In genomic region chr11:79217133-79217532, GRCm38 (mm10) we compare ENCODE assay signal across 29 mouse cellular contexts. TPM values are rescaled to one million over a fixed set of nuclear protein-coding genes. Genes with fewer than 3 reads are reported as not detected.
DNase-seq lines count a peak whose midpoint lies in the region; ATAC-seq and TF ChIP-seq lines count a peak whose summit lies in the region.
"Had no signal": no experiment of that assay in that cellular context is flagged by ENCODE, and none has a peak within 500 bp of the region (broad histone marks: within the 10 kb centered on the region; RNA-seq: fewer than 3 reads in every experiment).

No protein-coding gene starts in this region.

- TF ChIP-seq CTCF in intestine, postnatal 0 days (IDR thresholded peaks at IDR 0.05; ENCODE audit: low read depth): no peak
- TF ChIP-seq CTCF in stomach, postnatal 0 days (IDR thresholded peaks at IDR 0.05; ENCODE audit: low read depth): no peak

- no peak overlapping the region for H3K4me2 ChIP-seq in heart, embryonic 11.5 days
- H3K4me2 ChIP-seq in intestine, embryonic 15.5 days (replicated peaks): no peak overlapping the region
- no peak overlapping the region for H3K4me2 ChIP-seq in intestine, postnatal 0 days (replicated peaks; ENCODE audit: low read depth)
- no peak overlapping the region for H3K4me2 ChIP-seq in stomach, postnatal 0 days (replicated peaks; ENCODE audit: low read depth)
- no peak overlapping the region for H3K4me2 ChIP-seq in forebrain, embryonic 11.5 days (ENCODE audit: low read depth, low read length, severe bottlenecking)
- H3K4me2 ChIP-seq: embryonic facial prominence, embryonic 13.5 days; embryonic facial prominence, embryonic 15.5 days; forebrain, embryonic 12.5 days had no signal

- peaks cover 4% of the 10 kb centered on the region; the same call in 1 of the 2 replicates for H3K4me1 ChIP-seq in heart, embryonic 11.5 days (ENCODE audit: control insufficient read depth, insufficient read depth, low read length)
- 0 out of 2 replicates have a peak, but pooled peaks cover 11% of the 10 kb centered on the region for H3K4me1 ChIP-seq in intestine, embryonic 15.5 days (replicated peaks)
- no peaks in the 10 kb centered on the region for H3K4me1 ChIP-seq in intestine, postnatal 0 days (replicated peaks; ENCODE audit: control insufficient read depth, insufficient read depth, low read length)
- H3K4me1 ChIP-seq in stomach, postnatal 0 days (replicated peaks; ENCODE audit: control insufficient read depth, insufficient read depth): no peaks in the 10 kb centered on the region
- H3K4me1 ChIP-seq in forebrain, embryonic 11.5 days (replicated peaks; ENCODE audit: control insufficient read depth, insufficient read depth, low read length): no peaks in the 10 kb centered on the region
- H3K4me1 ChIP-seq in midbrain, embryonic 10.5 days: peaks cover 6% of the 10 kb centered on the region
- H3K4me1 ChIP-seq: forebrain, embryonic 12.5 days had no signal

- H3K4me3 ChIP-seq in heart, embryonic 11.5 days (ENCODE audit: low read depth, low read length): no peak overlapping the region
- no peak overlapping the region for H3K4me3 ChIP-seq in intestine, embryonic 15.5 days (replicated peaks)
- H3K4me3 ChIP-seq in intestine, postnatal 0 days (ENCODE audit: low read depth, low read length): no peak overlapping the region
- no peak overlapping the region for H3K4me3 ChIP-seq in stomach, postnatal 0 days (ENCODE audit: low read depth, low read length)
- H3K4me3 ChIP-seq in forebrain, embryonic 11.5 days (ENCODE audit: low read depth, low read length): no peak overlapping the region
- H3K4me3 ChIP-seq in midbrain, embryonic 10.5 days: no peak overlapping the region
- H3K4me3 ChIP-seq: embryonic facial prominence, embryonic 13.5 days; embryonic facial prominence, embryonic 15.5 days; erythroblast, embryonic 14.5 days; forebrain, embryonic 12.5 days had no signal

- no peak for TF ChIP-seq EP300 in stomach, postnatal 0 days (optimal IDR thresholded peaks at IDR 0.05)

- H3K36me3 ChIP-seq in heart, embryonic 11.5 days (ENCODE audit: control insufficient read depth, insufficient read depth, low read length): no peaks in the 10 kb centered on the region
- no peaks in the 10 kb centered on the region for H3K36me3 ChIP-seq in intestine, embryonic 15.5 days
- H3K36me3 ChIP-seq in intestine, postnatal 0 days (ENCODE audit: control insufficient read depth, insufficient read depth): no peaks in the 10 kb centered on the region
- no peaks in the 10 kb centered on the region for H3K36me3 ChIP-seq in stomach, postnatal 0 days (ENCODE audit: control insufficient read depth, insufficient read depth, low read length)
- no peaks in the 10 kb centered on the region for H3K36me3 ChIP-seq in forebrain, embryonic 11.5 days (ENCODE audit: control insufficient read depth, insufficient read depth, low read length)
- H3K36me3 ChIP-seq in midbrain, embryonic 10.5 days: no peaks in the 10 kb centered on the region
- H3K36me3 ChIP-seq: embryonic facial prominence, embryonic 13.5 days; embryonic facial prominence, embryonic 15.5 days; forebrain, embryonic 12.5 days; G1E had no signal

- no peaks in the 10 kb centered on the region for H3K9me3 ChIP-seq in heart, embryonic 11.5 days (replicated peaks; ENCODE audit: control insufficient read depth, low read length)
- no peaks in the 10 kb centered on the region for H3K9me3 ChIP-seq in intestine, embryonic 15.5 days
- H3K9me3 ChIP-seq in intestine, postnatal 0 days (ENCODE audit: control insufficient read depth): no peaks in the 10 kb centered on the region
- no peaks in the 10 kb centered on the region for H3K9me3 ChIP-seq in stomach, postnatal 0 days (ENCODE audit: control insufficient read depth, low read length)
- H3K9me3 ChIP-seq in forebrain, embryonic 11.5 days (ENCODE audit: control insufficient read depth, low read length): no peaks in the 10 kb centered on the region
- no peaks in the 10 kb centered on the region for H3K9me3 ChIP-seq in midbrain, embryonic 10.5 days (replicated peaks)
- H3K9me3 ChIP-seq: embryonic facial prominence, embryonic 13.5 days; embryonic facial prominence, embryonic 15.5 days; forebrain, embryonic 12.5 days had no signal

- no peaks in the 10 kb centered on the region for H3K27me3 ChIP-seq in heart, embryonic 11.5 days (ENCODE audit: control insufficient read depth, insufficient read depth, low read length)
- no peaks in the 10 kb centered on the region for H3K27me3 ChIP-seq in intestine, embryonic 15.5 days (replicated peaks)
- no peaks in the 10 kb centered on the region for H3K27me3 ChIP-seq in intestine, postnatal 0 days (replicated peaks; ENCODE audit: control insufficient read depth, insufficient read depth, low read length)
- no peaks in the 10 kb centered on the region for H3K27me3 ChIP-seq in stomach, postnatal 0 days (ENCODE audit: control insufficient read depth, insufficient read depth, low read length)
- H3K27me3 ChIP-seq in forebrain, embryonic 11.5 days (ENCODE audit: control insufficient read depth, insufficient read depth, low read length): no peaks in the 10 kb centered on the region
- no peaks in the 10 kb centered on the region for H3K27me3 ChIP-seq in midbrain, embryonic 10.5 days (ENCODE audit: low read depth, poor library complexity, severe bottlenecking)
- H3K27me3 ChIP-seq: CH12.LX; embryonic facial prominence, embryonic 13.5 days; embryonic facial prominence, embryonic 15.5 days; forebrain, embryonic 12.5 days; Patski had no signal

- 77% methylated on average over 6 of the region's 6 CpGs for WGBS in heart, embryonic 11.5 days (ENCODE audit: insufficient replicate concordance)
- WGBS in intestine, embryonic 15.5 days: 55% methylated on average over 6 of the region's 6 CpGs
- WGBS in intestine, postnatal 0 days: 37% methylated on average over 6 of the region's 6 CpGs
- 47% methylated on average over 6 of the region's 6 CpGs for WGBS in stomach, postnatal 0 days
- WGBS in forebrain, embryonic 11.5 days: 78% methylated on average over 6 of the region's 6 CpGs
- WGBS in midbrain, embryonic 10.5 days: 85% methylated on average over 6 of the region's 6 CpGs

- no peak for ATAC-seq in heart, embryonic 11.5 days (replicated peaks; ENCODE audit: insufficient number of reproducible peaks, low FRiP score, low TSS enrichment)
- peak; percentile 76 for ATAC-seq in intestine, embryonic 15.5 days
- ATAC-seq in intestine, postnatal 0 days: peak; percentile 70
- no peak for ATAC-seq in stomach, postnatal 0 days (ENCODE audit: low FRiP score, low TSS enrichment)
- ATAC-seq in forebrain, embryonic 11.5 days (replicated peaks; ENCODE audit: low FRiP score): no peak
- ATAC-seq: activated CD4-positive, CD25-positive, alpha-beta regulatory T cell, adult 4 months; CD4-positive, CD25-positive, alpha-beta regulatory T cell, adult 4 months; forebrain, embryonic 14.5 days; forebrain, embryonic 16.5 days; Patski had no signal

- DNase-seq in heart, adult 8-10 months (ENCODE audit: low spot score): no peak
- peak; percentile 28 for DNase-seq in stomach, postnatal 0 days (ENCODE audit: low spot score)
- no peak for DNase-seq in left cerebral cortex, adult 9 months (ENCODE audit: low spot score in 2 of 2)
- no peak for DNase-seq in forebrain, embryonic 11.5 days (ENCODE audit: low spot score)
- no peak for DNase-seq in midbrain, embryonic 10.5 days (ENCODE audit: low spot score)
- DNase-seq: adrenal gland, adult 8-10 months; adrenal gland, postnatal 14 days; adrenal gland, postnatal 36 days; B cell, adult 2 months; cerebellum, adult 11-12 months; cerebellum, adult 2 months; cerebellum, adult 9-11 months; cerebellum, postnatal 14 days; cerebellum, postnatal 36 days; embryo, embryonic 11 days had no signal

- H3K27ac ChIP-seq in heart, embryonic 11.5 days (ENCODE audit: low read depth, low read length): 0 out of 2 replicates have a peak overlapping the region, but pooled peaks have one; percentile 0
- H3K27ac ChIP-seq in intestine, embryonic 15.5 days: peak overlapping the region; percentile 70
- H3K27ac ChIP-seq in intestine, postnatal 0 days (ENCODE audit: low read depth, low read length): peak overlapping the region; percentile 70
- H3K27ac ChIP-seq in stomach, postnatal 0 days (replicated peaks): no peak overlapping the region
- no peak overlapping the region for H3K27ac ChIP-seq in forebrain, embryonic 11.5 days (ENCODE audit: low read depth, low read length)
- no peak overlapping the region for H3K27ac ChIP-seq in midbrain, embryonic 10.5 days (replicated peaks)
- H3K27ac ChIP-seq: embryonic facial prominence, embryonic 13.5 days; embryonic facial prominence, embryonic 15.5 days; forebrain, embryonic 12.5 days had no signal

- H3K9ac ChIP-seq in heart, embryonic 11.5 days (ENCODE audit: low read depth, low read length): no peak overlapping the region
- H3K9ac ChIP-seq in intestine, embryonic 15.5 days: no peak overlapping the region
- no peak overlapping the region for H3K9ac ChIP-seq in intestine, postnatal 0 days (ENCODE audit: low read depth, low read length)
- no peak overlapping the region for H3K9ac ChIP-seq in stomach, postnatal 0 days (ENCODE audit: low read length)
- H3K9ac ChIP-seq in forebrain, embryonic 11.5 days (ENCODE audit: low read length): no peak overlapping the region
- H3K9ac ChIP-seq: embryonic facial prominence, embryonic 13.5 days; embryonic facial prominence, embryonic 15.5 days; forebrain, embryonic 12.5 days had no signal

RNA-seq across cellular contexts. Expression of gene Wsb1, which starts 37.3 kb away (rescaled TPM):
- 196 and 230 TPM in 2 replicates for polyA plus RNA-seq in heart, embryonic 11.5 days (2014; fragmentation: Nextera tagmentation; extraction: Ambion mirVana)
- 10 to 100 TPM in 3 of 4 experiments, 1 to 10 TPM in 1; 9.5 to 13.5 (median 12.3) TPM for total RNA-seq in heart, adult 8-10 months (2022)
- polyA plus RNA-seq in intestine, embryonic 15.5 days (2015; fragmentation: Nextera tagmentation; extraction: Ambion mirVana): 166 and 207 TPM in 2 replicates
- polyA plus RNA-seq in intestine, postnatal 0 days (2015; fragmentation: Nextera tagmentation; extraction: Ambion mirVana): 64.7 and 70.5 TPM in 2 replicates
- polyA plus RNA-seq in stomach, postnatal 0 days (2015; fragmentation: Nextera tagmentation; extraction: Ambion mirVana): 53.6 and 56.6 TPM in 2 replicates
- 355 and 371 TPM in 2 replicates for polyA plus RNA-seq in forebrain, embryonic 11.5 days (2014; fragmentation: Nextera tagmentation; extraction: Ambion mirVana)
- polyA plus RNA-seq in midbrain, embryonic 10.5 days (2016; fragmentation: Nextera tagmentation; extraction: Ambion mirVana): 253 and 339 TPM in 2 replicates

Comparison
In these comparisons a context has a peak if more than half of its experiments do, and no peak if none do; other contexts are left out.
1. ATAC-seq: peak in intestine, embryonic 15.5 days (single experiment) and intestine, postnatal 0 days (single experiment); none in heart, embryonic 11.5 days (single experiment), stomach, postnatal 0 days (single experiment) and forebrain, embryonic 11.5 days (single experiment).
2. H3K27ac ChIP-seq: peak in heart, embryonic 11.5 days (single experiment), intestine, embryonic 15.5 days (single experiment) and intestine, postnatal 0 days (single experiment); none in stomach, postnatal 0 days (single experiment), forebrain, embryonic 11.5 days (single experiment) and midbrain, embryonic 10.5 days (single experiment).